Mouse (Mus musculus): Measurements from ENCODE around the gene Lca5l. TPM values are rescaled to one million over a fixed set of nuclear protein-coding genes. Genes with fewer than 3 reads are reported as not detected.

The Lca5l gene
- total and polyA plus RNA-seq, 3 experiments = 0.12 to 0.24 TPM; not detected in 1

DNA sequence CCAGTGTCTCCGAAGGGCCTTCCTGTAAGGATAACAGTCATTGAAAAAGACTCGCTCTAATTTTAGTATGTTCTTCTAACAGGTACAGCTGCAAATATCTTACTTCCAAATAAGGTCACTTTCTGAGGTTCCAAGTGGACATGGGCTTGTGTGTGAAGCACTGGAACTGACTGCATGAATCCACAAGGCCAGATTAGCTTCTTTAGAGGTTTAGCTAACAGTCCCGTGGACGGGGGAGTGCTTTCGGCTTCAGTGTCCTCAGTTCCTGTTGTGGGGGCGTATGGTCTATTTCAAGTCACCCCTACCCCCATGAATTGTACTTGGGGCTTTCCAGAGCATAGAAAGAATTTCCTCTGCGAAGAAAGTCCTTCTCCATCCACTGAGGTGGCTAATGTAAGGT lies 18.8 kb upstream of the Lca5l start:
- no peak overlapping the region for H3K4me3 ChIP-seq (ENCODE audit: control insufficient read depth in 1 of 2, insufficient read depth in 1 of 2, low read depth in 2 of 2, low read length in 2 of 2)
- TF ChIP-seq ZKSCAN1 (IDR thresholded peaks at IDR 0.05; ENCODE audit: low read depth, low read length) = no peak
- no peak for TF ChIP-seq CHD1 (IDR thresholded peaks at IDR 0.05; ENCODE audit: low read depth, low read length)
- no peak for TF ChIP-seq POLR2AphosphoS2 (IDR thresholded peaks at IDR 0.05; ENCODE audit: low read length)
- TF ChIP-seq MYC (IDR thresholded peaks at IDR 0.05; ENCODE audit: low read depth, low read length) = no peak
- TF ChIP-seq USF2 (IDR thresholded peaks at IDR 0.05; ENCODE audit: borderline replicate concordance in 1 of 2, insufficient read depth in 1 of 2, low read depth in 1 of 2, low read length in 2 of 2) = no peak
- TF ChIP-seq MEF2A (IDR thresholded peaks at IDR 0.05; ENCODE audit: extremely low read depth, insufficient replicate concordance, low read depth, low read length, poor library complexity, severe bottlenecking) = no peak
- no peak for TF ChIP-seq BHLHE40 (IDR thresholded peaks at IDR 0.05; ENCODE audit: borderline replicate concordance, low read depth, low read length)
- TF ChIP-seq GABPA (IDR thresholded peaks at IDR 0.05; ENCODE audit: low read depth, low read length) = no peak
- no peak for TF ChIP-seq POLR2A (IDR thresholded peaks at IDR 0.05; ENCODE audit: control insufficient read depth in 1 of 2, insufficient read depth in 1 of 2, low read depth in 1 of 2, low read length in 2 of 2, poor library complexity in 1 of 2)
- TF ChIP-seq CTCF (IDR thresholded peaks at IDR 0.05 in 2 of 3, conservative IDR thresholded peaks at IDR 0.05 in 1 of 3; ENCODE audit: control insufficient read depth in 1 of 3, insufficient read depth in 1 of 3, low read depth in 2 of 3, low read length in 3 of 3, poor library complexity in 1 of 3, severe bottlenecking in 1 of 3) = no peak
- no peak for TF ChIP-seq SMC3 (IDR thresholded peaks at IDR 0.05; ENCODE audit: low read depth, low read length)
- TF ChIP-seq JUND (IDR thresholded peaks at IDR 0.05; ENCODE audit: low read depth, low read length) = no peak
- no peak for TF ChIP-seq EP300 (IDR thresholded peaks at IDR 0.05; ENCODE audit: low read depth in 1 of 2, low read length in 2 of 2)
- TF ChIP-seq TCF12 (IDR thresholded peaks at IDR 0.05; ENCODE audit: low read depth, low read length) = no peak
- no peak for TF ChIP-seq POLR2AphosphoS5 (IDR thresholded peaks at IDR 0.05; ENCODE audit: borderline replicate concordance, low read depth, low read length)
- TF ChIP-seq GATA1 (IDR thresholded peaks at IDR 0.05; ENCODE audit: low read depth, low read length) = no peak
- no peaks in the 10 kb centered on the region for H3K79me2 ChIP-seq (ENCODE audit: control insufficient read depth, insufficient read depth, low read length, poor library complexity)
- no peaks in the 10 kb centered on the region for H3K36me3 ChIP-seq (ENCODE audit: control insufficient read depth in 1 of 2, insufficient read depth in 2 of 2, low read length in 2 of 2)
- H3K27me3 ChIP-seq (ENCODE audit: control insufficient read depth in 1 of 2, insufficient read depth in 2 of 2, low read length in 2 of 2) = no peaks in the 10 kb centered on the region
- no peak overlapping the region for H3K27ac ChIP-seq (ENCODE audit: control insufficient read depth, low read depth, low read length)
- H3K9ac ChIP-seq (ENCODE audit: control insufficient read depth, low read depth, low read length, poor library complexity, severe bottlenecking) = no peak overlapping the region
- no peak for DNase-seq (ENCODE audit: low read depth, low spot score)
- no peaks in the 10 kb centered on the region for H3K4me1 ChIP-seq (ENCODE audit: control insufficient read depth in 1 of 2, insufficient read depth in 2 of 2, low read length in 2 of 2)
- no peaks in the 10 kb centered on the region for H3K9me3 ChIP-seq (replicated peaks; ENCODE audit: insufficient read depth, low read length)

- Histone ChIP-seq H3K27ac (ENCODE audit: control insufficient read depth, low read depth, low read length) (no peak overlapping the region), H3K36me3 (ENCODE audit: control insufficient read depth in 1 of 2, insufficient read depth in 2 of 2, low read length in 2 of 2) (no peaks in the 10 kb centered on the region)
These were observed 17.7 kb upstream of the Lca5l start for GRCm38 (mm10) chr16:96209789-96210188.

More at GRCm38 (mm10) chr16:96209789-96210188, 17.7 kb upstream of the Lca5l start:
- no peaks in the 10 kb centered on the region for H3K4me1 ChIP-seq (ENCODE audit: control insufficient read depth in 1 of 2, insufficient read depth in 2 of 2, low read length in 2 of 2)
- TF ChIP-seq USF2 (IDR thresholded peaks at IDR 0.05; ENCODE audit: borderline replicate concordance in 1 of 2, insufficient read depth in 1 of 2, low read depth in 1 of 2, low read length in 2 of 2) (no peak), USF1 (IDR thresholded peaks at IDR 0.05; ENCODE audit: low read depth, low read length) (no peak), NELFE (IDR thresholded peaks at IDR 0.05; ENCODE audit: low read depth, low read length) (no peak), ZNF384 (IDR thresholded peaks at IDR 0.05; ENCODE audit: low read depth, low read length) (no peak), BHLHE40 (IDR thresholded peaks at IDR 0.05; ENCODE audit: borderline replicate concordance, low read depth, low read length) (no peak), CHD2 (IDR thresholded peaks at IDR 0.05; ENCODE audit: low read length) (no peak), CTCF (IDR thresholded peaks at IDR 0.05 in 2 of 3, conservative IDR thresholded peaks at IDR 0.05 in 1 of 3; ENCODE audit: control insufficient read depth in 1 of 3, insufficient read depth in 1 of 3, low read depth in 2 of 3, low read length in 3 of 3, poor library complexity in 1 of 3, severe bottlenecking in 1 of 3) (no peak), TAL1 (IDR thresholded peaks at IDR 0.05; ENCODE audit: low read length) (no peak), GABPA (IDR thresholded peaks at IDR 0.05; ENCODE audit: low read depth, low read length) (no peak), MYC (IDR thresholded peaks at IDR 0.05; ENCODE audit: low read depth, low read length) (no peak), TCF12 (IDR thresholded peaks at IDR 0.05; ENCODE audit: low read depth, low read length) (no peak), MXI1 (IDR thresholded peaks at IDR 0.05; ENCODE audit: low read depth, low read length) (no peak), POLR2A (IDR thresholded peaks at IDR 0.05; ENCODE audit: control insufficient read depth in 1 of 2, insufficient read depth in 1 of 2, low read depth in 1 of 2, low read length in 2 of 2, poor library complexity in 1 of 2) (no peak), NRF1 (IDR thresholded peaks at IDR 0.05; ENCODE audit: insufficient read depth, low read depth, low read length, poor library complexity, severe bottlenecking) (no peak)
- DNase-seq (ENCODE audit: low read depth, low spot score) = no peak
- H3K9ac ChIP-seq (ENCODE audit: control insufficient read depth, low read depth, low read length, poor library complexity, severe bottlenecking) = no peak overlapping the region
- no peak overlapping the region for H3K4me3 ChIP-seq (ENCODE audit: control insufficient read depth in 1 of 2, insufficient read depth in 1 of 2, low read depth in 2 of 2, low read length in 2 of 2)
- no peaks in the 10 kb centered on the region for H3K79me2 ChIP-seq (ENCODE audit: control insufficient read depth, insufficient read depth, low read length, poor library complexity)
- no peaks in the 10 kb centered on the region for H3K9me3 ChIP-seq (replicated peaks; ENCODE audit: insufficient read depth, low read length)
- H3K27me3 ChIP-seq (ENCODE audit: control insufficient read depth in 1 of 2, insufficient read depth in 2 of 2, low read length in 2 of 2) = no peaks in the 10 kb centered on the region
